Mouse (Mus musculus) urinary bladder, postnatal 14 days (tissue): ENCODE measurements around the gene Atp5mpl.

Experiments
- DNase-seq: peaks from one replicate; pipeline ENCODE4 v3.0.0; 2021; ENCODE audit warnings: low spot score

Atp5mpl gene

DNA sequence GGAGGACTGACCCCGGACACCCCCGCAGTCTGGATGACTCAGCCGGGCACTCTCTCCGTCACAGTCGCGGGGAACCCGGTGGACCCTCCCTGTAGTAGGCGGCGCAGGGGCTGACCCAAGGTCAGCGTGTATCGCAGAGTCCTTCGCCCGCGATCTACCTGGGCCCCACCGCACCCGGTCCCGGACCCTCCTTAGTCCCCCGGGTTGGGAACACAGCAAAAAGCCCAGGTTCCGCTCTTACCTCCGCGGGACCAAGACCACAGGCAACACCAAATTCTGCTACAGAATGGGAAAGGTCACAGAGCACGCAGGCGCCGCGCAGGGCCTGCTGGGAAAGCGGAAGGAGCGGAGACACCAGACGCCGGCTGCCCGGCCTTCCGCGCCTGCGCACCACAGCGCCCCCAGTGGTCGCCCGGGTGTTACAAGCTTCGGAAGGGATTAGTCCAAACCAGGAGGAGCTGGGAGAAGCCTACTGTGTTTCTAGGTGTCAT is at the start of gene Atp5mpl:
Gene Atp5mpl (minus strand): TSS at position 295 of the 491 bp plus-strand sequence.
- DNase-seq = peak; percentile 97

DNA sequence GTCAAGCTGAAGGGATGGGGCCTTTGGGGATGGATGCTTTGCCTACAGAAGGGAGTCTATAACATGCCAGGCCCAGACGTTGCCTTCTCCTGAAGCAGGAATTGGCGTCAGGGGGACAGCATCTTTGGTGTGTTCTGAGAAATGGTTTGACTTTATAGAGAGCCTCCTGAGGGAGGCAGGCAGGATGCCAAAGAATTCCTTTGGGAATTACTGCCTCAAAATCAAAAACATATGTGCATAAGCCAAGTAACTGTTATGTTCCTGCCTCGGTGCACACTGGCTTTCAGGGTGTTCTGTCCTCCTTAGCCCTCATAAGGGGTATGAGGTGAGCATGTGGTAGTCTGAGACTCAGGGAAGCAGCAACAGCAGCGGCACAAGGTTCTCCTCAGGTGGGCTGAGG is 49.6 kb upstream of the Atp5mpl start:
- DNase-seq = no peak

- DNase-seq = no peak
Measured at GRCm38 (mm10) chr12:112013271-112013801, 46.6 kb upstream of the Atp5mpl start.

DNA sequence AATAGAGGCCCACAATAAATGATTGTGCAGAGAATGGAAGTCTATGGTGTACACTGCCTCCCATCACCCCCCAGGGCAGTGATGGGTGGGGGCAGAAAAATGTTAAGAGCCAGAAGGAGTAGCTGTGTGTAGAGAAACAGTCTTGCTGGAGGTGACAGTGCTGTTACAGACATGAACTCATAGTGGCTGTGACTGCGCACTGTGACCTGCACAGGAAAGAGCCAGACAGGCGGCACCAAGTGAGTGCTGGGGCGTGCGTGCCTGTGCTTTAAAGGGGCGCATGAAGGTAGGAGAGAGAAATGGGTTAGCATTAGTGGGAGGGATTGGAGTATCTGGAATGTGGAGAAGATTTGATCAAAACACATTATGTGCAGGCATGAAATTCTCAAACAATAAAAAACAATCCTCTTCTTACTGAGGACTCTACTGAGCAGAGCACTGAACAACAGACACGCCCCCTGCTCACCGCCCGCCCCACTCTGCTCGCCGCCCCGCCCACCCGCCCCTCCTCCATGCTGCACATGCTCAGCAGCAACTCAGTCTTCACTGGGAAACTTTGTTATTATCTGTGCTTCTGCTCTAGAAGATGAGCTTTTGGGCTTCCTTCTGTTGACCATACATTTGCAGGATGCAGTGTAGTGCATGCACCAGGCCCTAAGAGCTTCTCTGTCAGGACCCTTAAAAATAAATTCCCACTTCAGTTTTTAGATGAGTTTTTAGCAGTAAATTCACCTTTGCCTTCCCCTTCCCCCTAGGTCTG is 45.9 kb upstream of the Atp5mpl start:
- DNase-seq = no peak

DNA sequence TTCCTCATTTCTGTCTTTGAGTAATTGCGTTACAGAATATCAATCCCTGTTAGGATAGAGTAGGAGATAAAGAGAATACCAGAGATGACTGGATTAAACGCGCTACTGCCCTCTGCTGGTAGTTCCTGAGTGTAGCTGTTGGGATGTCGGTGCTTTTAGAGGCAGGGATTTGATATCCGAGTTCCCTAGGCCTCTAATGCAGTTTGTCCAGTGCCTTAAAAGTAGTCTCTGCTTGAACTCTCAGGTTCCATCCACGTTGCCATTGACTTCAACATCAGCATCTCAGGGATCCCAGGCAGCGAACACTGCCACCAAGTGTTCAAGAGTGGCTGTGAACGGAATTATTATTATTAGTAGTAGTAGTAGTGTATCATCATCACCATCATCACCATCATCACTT is 34.4 kb upstream of the Atp5mpl start:
- peak; percentile 77 for DNase-seq

DNA sequence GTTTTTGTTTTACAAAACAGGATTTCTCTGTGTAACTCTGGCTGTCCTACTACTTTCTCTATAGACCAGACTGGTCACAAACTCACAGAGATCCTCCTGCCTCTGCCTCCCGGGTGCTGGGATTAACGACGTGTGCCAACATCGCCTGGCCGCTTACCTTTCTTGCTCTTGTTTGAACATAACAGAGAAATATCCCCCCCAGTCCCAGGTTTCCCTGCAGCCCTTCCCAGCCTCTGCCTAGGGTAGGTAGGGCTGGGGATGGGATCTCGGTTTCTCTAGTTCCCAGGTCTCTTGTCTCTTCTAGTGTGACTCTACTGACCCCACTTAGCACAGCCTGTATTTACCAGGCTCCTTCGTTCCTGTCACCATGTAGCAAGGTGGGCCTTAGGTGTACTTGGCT is 33.0 kb upstream of the Atp5mpl start:
- no peak for DNase-seq

GRCm38 (mm10) chr12:111995161-111995560 is 28.4 kb upstream of the Atp5mpl start:
- no peak for DNase-seq

GRCm38 (mm10) chr12:111992626-111993025 is 25.8 kb upstream of the Atp5mpl start:
- DNase-seq = no peak

DNA sequence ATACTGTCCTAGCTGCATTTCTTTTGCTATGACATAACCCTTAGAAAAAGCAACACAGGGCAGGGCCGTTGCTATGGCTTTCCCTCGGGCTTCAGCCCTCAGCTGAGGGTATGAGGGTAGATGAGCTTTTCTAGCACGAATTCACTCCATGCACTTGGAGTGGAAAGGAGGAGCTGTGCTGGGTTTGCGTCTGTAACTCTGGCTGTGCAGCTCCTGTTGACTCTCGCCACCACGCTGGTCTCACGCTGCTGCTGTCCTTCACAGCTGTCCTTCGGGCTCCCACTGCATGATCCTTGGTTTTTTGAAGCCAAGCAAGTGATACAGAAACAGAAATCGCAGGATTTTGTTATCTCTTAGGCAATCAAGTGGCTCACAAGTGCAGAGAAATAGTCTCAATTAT is 20.0 kb upstream of the Atp5mpl start:
- no peak for DNase-seq

DNA sequence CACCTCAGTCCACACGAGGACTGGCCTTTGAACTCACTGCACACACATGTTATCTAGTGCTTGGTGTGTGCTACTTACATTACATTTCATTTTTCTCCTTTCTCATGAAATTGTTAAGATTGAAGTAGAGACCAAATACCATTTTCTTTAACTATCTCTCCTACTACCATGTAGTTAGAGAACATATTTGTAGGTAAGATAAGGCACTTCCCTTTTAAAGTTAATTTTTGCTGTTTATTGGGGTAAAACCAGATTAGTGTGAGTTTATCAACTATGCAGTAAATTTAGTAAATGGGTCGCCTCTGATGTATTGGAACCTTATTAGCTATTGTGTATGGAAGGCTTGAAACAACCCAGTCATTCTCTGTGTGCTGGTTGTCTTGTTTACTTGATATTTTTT is 16.4 kb upstream of the Atp5mpl start:
- DNase-seq = no peak

DNA sequence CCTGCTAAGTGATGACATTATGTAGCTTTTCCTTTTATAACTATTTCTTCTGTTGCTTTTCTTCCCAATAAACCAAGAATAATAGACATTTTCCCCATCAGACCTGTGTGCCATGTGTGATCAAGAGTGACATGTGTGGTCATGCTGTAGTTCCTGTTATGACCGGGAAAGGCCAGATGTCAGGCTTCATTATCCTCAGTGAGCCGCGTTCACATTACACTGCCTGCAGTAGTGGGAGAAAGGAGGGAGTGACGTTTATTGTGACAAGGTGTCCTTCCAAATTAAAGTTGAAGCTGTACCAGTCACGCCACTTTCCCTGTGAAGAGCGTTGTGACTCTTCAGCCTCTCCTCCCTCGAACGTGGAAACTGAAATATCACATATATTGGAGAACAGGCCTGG is 15.1 kb upstream of the Atp5mpl start:
- DNase-seq = no peak

DNA sequence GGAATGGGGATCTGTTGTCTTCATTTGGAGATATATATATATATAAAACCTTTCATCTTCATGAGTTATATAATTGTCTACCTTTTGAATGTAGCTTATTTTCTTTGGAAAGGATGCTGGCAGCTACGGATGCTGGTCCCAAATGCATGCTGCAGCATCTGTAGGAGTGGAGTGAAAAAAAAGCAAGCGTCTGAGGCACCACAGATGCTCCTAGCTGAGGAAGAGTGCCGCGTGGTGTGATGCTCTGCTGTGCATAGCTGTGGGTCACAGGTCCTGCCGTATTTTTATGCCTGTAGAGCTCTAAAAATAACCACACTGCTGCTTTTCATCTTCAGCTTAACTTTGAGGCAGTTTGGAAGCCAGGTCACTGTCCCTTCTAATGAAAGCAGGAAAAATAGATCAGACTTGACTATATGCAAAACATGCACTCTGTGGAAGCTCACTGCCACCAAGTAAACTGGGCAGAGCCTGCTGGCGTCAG is 14.2 kb upstream of the Atp5mpl start, which contains the start of gene Rd3l:
Gene Rd3l (minus strand): TSS at position 431 of the 481 bp plus-strand sequence.
- no peak for DNase-seq

- no peak for DNase-seq
Measured at GRCm38 (mm10) chr12:111978274-111978673, 11.5 kb upstream of the Atp5mpl start.

- no peak for DNase-seq
Measured at GRCm38 (mm10) chr12:111977138-111977537, 10.4 kb upstream of the Atp5mpl start.

GRCm38 (mm10) chr12:111974578-111974977 is 7.8 kb upstream of the Atp5mpl start:
- no peak for DNase-seq

GRCm38 (mm10) chr12:111972504-111972903 is 5.7 kb upstream of the Atp5mpl start:
- no peak for DNase-seq

DNA sequence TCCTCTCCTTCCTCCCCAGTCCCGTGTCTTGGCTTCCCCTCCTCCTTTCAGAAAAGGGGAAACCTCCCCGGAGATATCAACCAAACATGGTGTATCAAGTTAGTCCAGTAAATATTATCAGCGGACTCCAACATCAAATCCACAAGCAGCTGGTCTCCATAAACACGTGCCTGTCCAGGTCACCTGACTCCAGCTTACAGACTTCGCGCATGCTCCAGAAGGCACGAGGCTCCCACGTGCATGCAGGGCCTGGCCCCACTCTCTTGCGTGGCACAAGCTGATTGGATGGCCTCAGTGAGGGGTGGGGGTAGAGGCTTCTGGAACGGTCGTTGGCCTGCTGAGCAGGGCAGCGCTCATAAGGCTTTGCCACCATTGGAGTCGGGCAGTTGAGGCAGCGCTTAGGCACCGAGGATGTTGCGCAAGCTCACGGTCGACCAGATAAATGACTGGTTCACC is 4.5 kb upstream of the Atp5mpl start, which contains the start of gene Tdrd9:
Gene Tdrd9 (plus strand): TSS at position 329 of the 456 bp plus-strand sequence.
- no peak for DNase-seq

DNA sequence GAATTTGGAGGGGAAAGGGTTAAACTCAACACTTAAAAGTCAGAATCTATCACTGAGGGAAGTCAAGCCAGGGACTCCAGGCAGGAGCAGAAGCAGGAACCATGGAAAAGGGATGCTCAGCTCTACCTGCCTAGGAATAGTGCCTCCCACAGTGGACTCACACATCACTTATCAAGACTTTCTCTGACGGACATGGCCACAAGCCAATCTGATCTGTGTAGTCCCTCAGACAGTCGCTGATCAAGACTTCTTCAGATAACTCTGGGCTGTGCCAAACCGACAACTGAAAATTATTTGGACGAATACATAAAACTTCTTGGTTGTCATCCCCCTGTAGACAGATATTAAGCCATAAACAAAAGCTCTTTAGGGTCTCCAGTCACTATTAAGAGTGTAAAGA is 3.3 kb upstream of the Atp5mpl start:
- DNase-seq = no peak

DNA sequence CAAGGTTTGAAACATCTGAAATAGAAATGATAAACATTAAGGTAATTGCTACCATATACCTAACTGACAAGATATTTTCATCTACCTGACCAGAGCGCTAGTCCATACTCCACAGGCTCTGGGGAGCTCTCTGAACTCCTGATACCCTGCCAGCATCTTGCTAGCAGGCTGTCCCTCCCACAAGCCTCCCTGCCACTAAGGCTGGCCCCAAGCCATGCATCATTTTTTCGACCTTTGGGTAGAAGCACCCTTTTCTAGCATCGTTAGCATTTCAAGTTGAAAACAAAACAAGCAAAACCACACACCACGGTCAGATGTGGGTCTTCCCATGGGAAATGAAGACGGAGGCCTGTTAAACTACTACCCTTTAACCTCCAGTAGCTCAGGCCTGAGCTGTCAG is 3.4 kb downstream of the Atp5mpl start:
- no peak for DNase-seq

DNA sequence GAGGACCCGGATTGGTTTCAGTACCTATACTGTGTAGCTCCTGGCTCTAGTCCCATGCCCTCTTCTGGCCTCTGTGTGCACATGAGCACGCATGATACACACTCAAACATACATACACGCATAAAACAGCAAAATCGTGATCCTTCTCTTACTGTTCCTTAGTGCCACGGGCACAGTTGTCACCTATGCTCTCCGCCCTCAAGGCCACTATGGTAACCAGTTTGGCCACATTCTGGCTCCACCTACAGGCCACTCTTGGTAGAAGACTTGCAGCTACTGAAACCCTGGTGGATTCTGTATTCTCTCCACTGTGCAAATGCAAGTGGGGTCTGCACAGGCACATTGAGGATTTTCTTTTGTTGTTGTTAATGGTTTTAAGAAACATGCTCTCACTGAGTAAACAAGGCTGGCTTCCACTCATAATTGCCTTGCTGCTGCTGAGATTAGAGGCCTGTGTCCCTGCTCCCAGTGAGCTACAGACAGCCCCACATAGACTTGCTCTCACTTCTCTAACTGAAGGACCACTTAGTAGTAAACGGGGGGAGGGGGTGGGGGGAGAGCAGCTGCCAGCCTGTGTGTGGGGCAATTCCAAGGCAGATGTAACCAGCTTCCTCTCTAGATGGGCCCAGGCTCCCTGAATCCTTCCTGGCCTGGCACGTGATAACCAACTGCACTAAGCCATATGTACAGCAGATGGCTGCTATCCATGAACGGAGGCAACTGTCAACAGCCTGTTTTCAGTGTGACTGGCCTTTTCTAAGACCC is 8.5 kb downstream of the Atp5mpl start:
- peak; percentile 82 for DNase-seq

GRCm38 (mm10) chr12:111956173-111956572 is 10.6 kb downstream of the Atp5mpl start:
- DNase-seq = no peak

DNA sequence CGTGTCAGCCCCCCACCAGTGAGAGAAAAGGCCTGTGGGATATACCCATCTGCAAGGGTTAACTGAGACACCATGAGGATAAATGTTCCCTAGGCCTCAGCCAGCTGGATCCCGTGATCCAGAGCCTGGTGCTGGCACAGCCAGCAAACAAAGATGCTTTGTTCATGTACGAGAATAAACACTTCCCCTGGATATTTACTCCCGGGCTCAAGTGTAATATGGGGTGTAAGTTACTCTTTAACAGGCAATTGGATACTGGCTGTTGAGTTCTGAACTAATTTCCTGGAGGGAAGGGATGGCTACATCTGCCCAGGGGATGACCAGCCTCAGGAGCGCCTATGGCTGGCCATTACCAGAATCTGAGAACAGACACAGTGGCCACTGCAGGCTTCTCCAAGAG is 15.1 kb downstream of the Atp5mpl start:
- DNase-seq = no peak

GRCm38 (mm10) chr12:111950486-111950885 is 16.3 kb downstream of the Atp5mpl start:
- no peak for DNase-seq
